Mouse (Mus musculus): Measurements from ENCODE around the gene Slc38a10.

GRCm38 (mm10) chr11:120158828-120159227 lies 7.7 kb upstream of the Slc38a10 start:
- TF ChIP-seq POLR2A (IDR thresholded peaks at IDR 0.05; ENCODE audit: insufficient read depth, low read length) = no peak
- TF ChIP-seq CTCF (IDR thresholded peaks at IDR 0.05; ENCODE audit: low read depth, low read length) = no peak

Measured in ES-Bruce4 (cell line).